16 mouse cellular contexts compared by ENCODE assay signal in the genomic region with DNA sequence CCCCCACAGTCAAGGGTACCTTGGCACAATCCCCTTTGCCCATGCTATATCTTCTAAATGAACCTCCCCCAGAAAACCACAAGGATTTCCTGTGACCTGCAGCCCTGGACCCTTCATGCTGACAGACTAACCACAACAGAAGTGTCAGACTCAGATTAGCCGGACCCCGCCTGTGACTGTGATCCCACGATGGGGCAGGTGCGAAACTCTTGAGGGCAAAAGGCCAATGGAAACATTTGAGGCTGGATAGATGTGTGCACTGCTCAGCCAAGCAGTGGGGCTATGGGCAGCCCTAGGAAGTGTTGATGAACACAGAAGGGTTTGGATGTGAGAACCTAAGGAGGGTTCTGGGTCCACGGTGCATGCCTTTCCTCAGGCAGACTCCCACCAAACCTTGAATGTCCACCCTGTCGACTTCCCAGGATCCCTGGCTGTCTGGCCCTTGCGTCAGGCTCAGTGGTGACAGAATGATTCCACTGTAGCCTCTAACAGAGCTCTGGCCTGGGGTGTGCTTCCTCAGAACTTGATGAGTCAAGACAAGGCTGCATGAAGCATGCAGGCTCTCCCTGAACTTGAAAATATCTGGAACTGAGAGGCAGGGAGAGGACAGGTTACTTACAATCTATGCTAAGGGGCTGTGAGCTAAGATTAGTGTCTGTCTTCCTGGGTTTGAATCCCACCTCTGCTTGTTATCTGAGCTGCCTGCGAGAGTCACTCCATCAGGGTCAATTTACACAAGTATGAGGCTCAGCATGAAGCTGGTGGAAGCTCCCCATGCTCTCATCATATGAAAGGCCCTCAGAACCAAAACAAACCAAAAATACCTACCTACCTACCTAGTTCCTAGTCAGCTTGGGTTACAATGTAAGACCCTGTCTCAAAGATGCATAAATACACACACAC. TPM values are rescaled to one million over a fixed set of nuclear protein-coding genes. Genes with fewer than 3 reads are reported as not detected.
A peak's percentile ranks its signal among the peaks of the same experiment; 100 is the strongest.
DNase-seq lines count a peak whose midpoint lies in the region.
"Had no signal": no experiment of that assay in that cellular context is flagged by ENCODE, and none has a peak within 500 bp of the region (broad histone marks: within the 10 kb centered on the region; RNA-seq: fewer than 3 reads in every experiment).

No protein-coding gene starts in this region.

- peaks cover 18% of the 10 kb centered on the region for H3K27me3 ChIP-seq in megakaryocyte, embryonic 14.5 days (replicated peaks)

- no peaks in the 10 kb centered on the region for H3K9me3 ChIP-seq in megakaryocyte, embryonic 14.5 days
- H3K9me3 ChIP-seq: midbrain, embryonic 10.5 days had no signal

- DNase-seq in 3T3-L1 (ENCODE audit: low read depth, low spot score) (peak; percentile 29), R1 (ENCODE audit: low read depth, low spot score) (peak; percentile 90)
- DNase-seq in B cell, adult 2 months, result peak; percentile 35 to 45
- no peak for DNase-seq in yolk sac, embryonic 10.5 days (ENCODE audit: low spot score)
- DNase-seq in cerebellum, postnatal 4 days (ENCODE audit: low spot score in 2 of 2), result no peak
- no peak for DNase-seq in layer of hippocampus, postnatal 14 days (ENCODE audit: low spot score in 2 of 2)
- DNase-seq in kidney, postnatal 4 days, result no peak
- DNase-seq: heart, postnatal 36 days; kidney, adult 2 months; layer of hippocampus, adult 9-11 months; lung, adult 18-20 months had no signal

- H3K36me3 ChIP-seq in megakaryocyte, embryonic 14.5 days (replicated peaks; ENCODE audit: low read length), result no peaks in the 10 kb centered on the region
- H3K36me3 ChIP-seq: midbrain, embryonic 10.5 days had no signal

- peaks cover 96% of the 10 kb centered on the region for H3K4me1 ChIP-seq in megakaryocyte, embryonic 14.5 days

- H3K4me3 ChIP-seq in megakaryocyte, embryonic 14.5 days (replicated peaks), result peak overlapping the region; percentile 69
- H3K4me3 ChIP-seq: heart, adult 2 months; midbrain, embryonic 10.5 days had no signal

RNA-seq across cellular contexts. Expression of a gene that starts 10.7 kb away (rescaled TPM):
- 78.6 and 106 TPM in 2 replicates for polyA plus RNA-seq in megakaryocyte, embryonic 14.5 days (2012; ENCODE audit: insufficient read depth, low replicate concordance)
- 10 to 100 TPM; 29.8 to 31.4 TPM for total RNA-seq in layer of hippocampus, postnatal 14 days (2021)

RNA-seq across cellular contexts. Expression of a gene that starts 36.8 kb away (rescaled TPM):
- not detected in 2 replicates for polyA plus RNA-seq in megakaryocyte, embryonic 14.5 days (2012; ENCODE audit: insufficient read depth, low replicate concordance)
- total RNA-seq in layer of hippocampus, postnatal 14 days (2021), result not detected
- total RNA-seq: heart, adult 2 months; heart, postnatal 36 days had no signal
- polyA plus RNA-seq: heart, adult 2 months; kidney, adult 2 months; limb, embryonic 11.5 days; midbrain, embryonic 10.5 days; neural tube, embryonic 14.5 days had no signal

Comparison
In these comparisons a context has a peak if more than half of its experiments do, and no peak if none do; other contexts are left out.
1. DNase-seq: peak in 3T3-L1 (single experiment), B cell, adult 2 months (2 of 2) and R1 (single experiment); none in yolk sac, embryonic 10.5 days (single experiment), cerebellum, postnatal 4 days (0 of 2), layer of hippocampus, postnatal 14 days (0 of 2) and kidney, postnatal 4 days (0 of 2).